Mouse (Mus musculus): ENCODE data around the gene Rnf187. TPM values are rescaled to one million over a fixed set of nuclear protein-coding genes. Genes with fewer than 3 reads are reported as not detected.

The Rnf187 gene
- polyA plus RNA-seq, 1 experiment = 122 TPM

DNA sequence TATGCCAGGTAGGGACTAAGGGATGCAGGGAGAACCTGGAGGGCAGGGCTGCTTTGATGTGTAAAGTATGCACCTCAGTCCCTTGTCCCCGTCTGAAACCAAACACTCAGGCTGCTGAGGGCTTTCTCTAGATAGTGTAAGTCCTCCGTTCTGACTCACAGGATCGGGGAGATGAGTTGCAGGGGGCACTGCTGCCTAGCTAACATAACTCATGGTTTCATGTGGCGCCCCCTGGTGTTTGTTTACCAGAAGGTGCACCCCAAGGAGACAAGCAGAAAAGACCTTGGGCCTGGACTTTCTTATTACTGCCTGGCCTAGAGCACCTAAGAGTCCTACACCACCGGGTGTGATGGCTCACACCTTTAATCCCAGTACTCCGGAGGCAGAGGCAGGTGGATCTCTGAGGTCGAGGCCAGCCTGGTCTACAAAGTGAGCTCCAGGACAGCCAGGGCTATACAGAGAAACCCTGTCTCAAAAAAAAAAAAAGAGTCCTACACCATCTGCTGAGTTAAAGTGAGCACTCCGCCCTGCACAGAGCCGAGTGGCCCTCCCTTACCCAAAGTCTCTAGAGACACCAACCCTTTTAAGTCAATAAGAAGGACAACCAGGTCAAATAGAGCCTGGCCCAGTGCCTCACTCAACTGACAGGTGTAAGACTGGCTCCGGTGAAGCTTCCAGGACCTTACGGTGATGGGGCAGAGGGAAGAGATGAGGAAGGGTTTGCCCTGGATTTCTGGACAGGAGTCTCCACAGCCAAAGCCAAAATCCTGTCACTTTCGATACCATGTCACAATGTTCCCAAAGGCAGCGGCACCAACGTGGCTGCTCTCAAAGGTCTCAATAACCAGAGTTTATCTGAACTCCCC, 21.6 kb downstream of the Rnf187 start:
- WGBS = 42% methylated on average over 14 of the region's 14 CpGs
- DNase-seq (ENCODE audit: low read depth, low spot score) = no peak

DNA sequence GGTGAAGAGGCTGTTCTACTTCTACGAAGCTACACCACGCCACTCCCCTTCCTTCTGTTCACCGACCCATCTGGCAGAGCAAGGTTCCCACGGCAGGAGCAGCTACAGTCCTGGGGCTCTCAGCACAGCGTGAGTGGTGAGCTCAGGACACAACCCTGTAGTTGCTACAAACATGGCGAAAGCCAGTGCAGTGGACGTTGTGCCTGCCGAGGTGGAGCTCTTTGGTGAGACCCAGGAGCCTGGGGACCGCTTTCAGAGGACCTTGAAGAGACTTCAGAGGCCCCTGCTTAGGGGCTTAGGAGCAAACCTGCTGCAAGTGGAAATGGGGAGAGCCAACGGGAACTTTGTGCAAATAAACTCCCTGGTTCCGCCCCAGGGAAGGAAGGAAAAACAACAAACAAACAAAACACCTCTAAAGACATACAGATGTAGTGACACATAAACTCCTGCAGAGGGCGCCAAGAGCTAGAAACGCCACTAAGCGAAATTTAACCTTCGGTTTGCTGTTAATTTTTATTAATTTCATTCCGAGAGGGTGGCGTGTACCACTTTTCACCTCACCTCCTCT, 24.2 kb downstream of the Rnf187 start:
- WGBS = 5% methylated on average over 17 of the region's 17 CpGs
- no peak for DNase-seq (ENCODE audit: low read depth, low spot score)

DNA sequence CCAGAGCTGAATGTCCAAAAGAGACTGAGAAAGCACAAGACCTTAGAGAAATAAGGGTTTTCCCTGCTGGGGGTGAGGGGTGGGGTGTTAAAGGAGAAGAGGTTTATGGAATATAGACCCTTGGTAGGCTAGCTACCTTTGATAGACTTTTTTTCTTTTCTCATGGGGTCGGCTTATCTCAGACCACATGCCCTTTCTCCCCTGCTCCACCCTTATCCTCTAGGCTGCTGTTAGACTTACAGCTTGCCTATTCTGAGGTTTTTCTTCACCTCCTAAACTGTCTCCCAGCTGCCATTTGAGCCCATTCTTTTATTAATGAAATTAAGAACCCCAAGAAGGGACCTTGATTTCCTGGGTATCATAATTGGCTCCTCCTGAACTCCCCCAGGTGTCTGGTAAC, 24.9 kb downstream of the Rnf187 start:
- no peak for DNase-seq (ENCODE audit: low read depth, low spot score)
- 54% methylated on average over 1 of the region's 1 CpGs for WGBS

DNA sequence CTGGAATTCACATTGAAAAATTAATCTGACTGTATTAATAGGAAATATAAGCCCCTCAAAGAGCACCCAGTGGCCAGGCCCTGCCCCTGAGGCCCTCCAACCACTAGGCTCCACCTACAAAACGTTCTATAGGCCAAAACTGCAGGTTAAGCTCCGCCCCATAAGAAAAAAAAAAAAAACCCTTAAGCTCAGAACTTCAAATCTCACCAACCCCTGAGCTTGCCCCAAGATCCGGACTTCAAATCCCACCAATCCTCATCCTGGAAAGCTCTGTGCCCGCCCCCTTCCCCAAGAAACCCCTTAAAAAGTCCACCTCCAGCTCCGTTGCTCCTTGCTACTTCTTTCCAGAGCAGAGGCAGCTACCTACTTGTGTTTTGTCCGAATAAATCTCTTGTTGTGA, 33.9 kb downstream of the Rnf187 start:
- no peak for DNase-seq (ENCODE audit: low read depth, low spot score)
- 61% methylated on average over 6 of the region's 6 CpGs for WGBS

DNA sequence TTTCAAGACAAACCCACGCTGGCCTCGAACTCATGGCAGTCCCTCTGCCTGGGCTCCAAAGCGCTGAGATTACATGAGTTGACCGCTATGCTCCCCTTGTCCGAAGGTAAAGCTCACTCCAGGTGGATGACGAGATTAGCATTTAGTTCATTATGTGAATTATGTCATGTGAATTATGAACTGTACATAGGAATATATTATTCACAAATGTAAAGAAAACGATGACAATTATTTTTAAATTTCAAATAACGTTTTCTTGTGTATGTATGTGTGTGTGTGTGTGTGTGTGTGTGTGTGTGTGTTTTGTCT, 34.4 kb downstream of the Rnf187 start:
- under 1% methylated on average over 8 of the region's 8 CpGs for WGBS
- no peak for DNase-seq (ENCODE audit: low read depth, low spot score)

DNA sequence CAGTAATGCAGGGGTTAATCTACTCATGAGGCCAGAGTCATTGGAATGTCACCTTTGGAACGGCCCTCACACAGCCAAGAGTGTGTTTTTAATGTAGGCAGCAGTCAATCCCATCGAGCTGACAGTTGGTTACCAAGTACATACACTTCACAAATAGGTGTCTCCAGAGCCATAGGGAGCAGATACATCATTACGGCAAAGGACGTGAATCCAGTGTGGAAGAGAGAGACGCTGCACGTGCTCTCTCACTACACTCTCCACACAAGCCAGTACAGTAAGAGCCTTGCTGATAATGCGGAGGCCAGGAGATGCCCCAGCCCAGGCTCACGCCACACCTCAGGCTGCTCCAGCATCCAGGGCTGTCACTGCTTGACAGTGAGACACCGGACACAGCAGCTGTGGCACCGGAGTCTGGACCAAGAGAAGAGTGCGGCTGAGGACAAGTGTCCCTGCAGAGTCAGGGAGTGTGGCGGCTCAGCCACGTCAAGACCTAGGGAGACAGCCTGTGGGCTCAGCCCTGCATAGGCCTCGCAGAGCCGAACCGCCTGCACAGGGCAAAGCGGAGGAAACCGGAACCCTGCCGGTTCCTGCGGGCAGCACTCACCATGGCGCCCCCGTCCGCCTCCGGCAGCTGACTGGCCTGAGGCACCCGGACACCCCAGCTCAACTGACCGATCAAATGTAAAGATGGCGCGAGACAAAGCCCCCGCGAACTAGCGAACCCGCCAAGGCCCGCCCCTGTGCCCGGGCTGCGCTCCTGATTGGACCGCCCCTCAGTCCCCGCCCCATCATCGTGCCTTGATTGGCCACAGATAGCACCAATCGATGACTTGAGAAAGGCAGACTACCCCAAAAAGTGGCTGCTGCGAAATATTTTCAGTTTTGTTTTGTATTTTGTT, 35.0 kb downstream of the Rnf187 start, which contains the start of gene Zfp39:
Gene Zfp39 (minus strand): TSS at position 715 of the 899 bp plus-strand sequence.
- peak; percentile 65 for DNase-seq (ENCODE audit: low read depth, low spot score)
- WGBS = under 1% methylated on average over 40 of the region's 40 CpGs

DNA sequence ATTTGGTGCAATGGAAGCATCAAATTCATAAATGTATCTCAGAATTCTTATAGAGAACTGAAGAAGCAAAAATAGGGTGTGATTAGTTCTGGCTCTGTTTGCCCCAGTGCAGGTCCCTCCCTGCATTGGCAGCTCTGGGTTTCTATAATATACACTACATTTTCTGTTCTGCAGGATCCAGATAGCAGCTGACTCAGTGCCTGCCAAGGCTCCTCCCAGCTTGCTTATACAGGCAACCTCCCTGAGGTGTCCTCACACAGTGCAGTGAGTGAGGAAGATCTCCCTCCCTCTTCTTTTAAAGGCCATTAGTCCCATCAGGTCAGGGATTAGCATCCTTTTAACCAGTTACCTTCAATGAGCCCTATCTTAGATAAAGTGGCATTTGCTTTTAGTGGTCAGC, 37.6 kb downstream of the Rnf187 start:
- DNase-seq (ENCODE audit: low read depth, low spot score) = no peak

DNA sequence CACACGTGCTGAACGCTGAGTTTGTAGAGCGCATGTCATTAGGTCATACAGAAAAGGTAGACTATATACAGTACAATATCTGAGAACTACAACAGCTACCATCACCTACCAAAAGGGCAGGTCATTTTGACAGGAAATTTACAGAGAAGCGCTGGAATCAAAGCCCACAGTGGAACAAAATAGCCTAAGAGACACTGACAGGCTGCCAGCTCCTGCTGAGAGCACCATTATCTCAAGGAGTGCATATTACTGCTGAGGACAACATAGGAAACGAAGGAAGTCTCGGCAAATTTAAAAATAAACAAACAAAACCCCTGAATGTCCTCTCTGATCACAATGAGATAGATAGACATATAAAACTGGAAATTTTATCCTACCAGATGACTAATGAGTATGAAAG, 41.2 kb downstream of the Rnf187 start:
- WGBS = 90% methylated on average over 6 of the region's 6 CpGs

DNA sequence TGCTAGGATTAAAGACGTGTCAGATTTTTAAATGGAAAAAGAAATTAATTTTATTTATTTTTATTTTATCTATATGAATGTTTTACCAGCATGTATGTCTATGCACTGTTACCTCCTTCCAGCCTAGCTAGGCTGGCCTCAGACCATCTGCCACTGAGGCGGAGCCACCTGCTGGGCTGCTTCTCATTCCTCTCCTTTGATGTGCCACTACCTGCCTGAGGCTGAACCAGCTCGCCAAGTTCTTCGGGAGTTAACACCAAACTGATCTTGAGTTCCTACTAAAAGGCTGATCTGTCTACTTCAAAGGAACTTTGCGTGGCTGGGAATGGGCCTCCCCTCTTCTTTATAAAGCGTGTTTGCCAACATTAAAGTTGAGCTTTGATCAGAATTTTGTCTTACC, 44.3 kb downstream of the Rnf187 start:
- 87% methylated on average over 6 of the region's 6 CpGs for WGBS
- DNase-seq (ENCODE audit: low read depth, low spot score) = no peak

More for the DNA sequence above, 41.2 kb downstream of the Rnf187 start:
- DNase-seq (ENCODE audit: low read depth, low spot score) = no peak

DNA sequence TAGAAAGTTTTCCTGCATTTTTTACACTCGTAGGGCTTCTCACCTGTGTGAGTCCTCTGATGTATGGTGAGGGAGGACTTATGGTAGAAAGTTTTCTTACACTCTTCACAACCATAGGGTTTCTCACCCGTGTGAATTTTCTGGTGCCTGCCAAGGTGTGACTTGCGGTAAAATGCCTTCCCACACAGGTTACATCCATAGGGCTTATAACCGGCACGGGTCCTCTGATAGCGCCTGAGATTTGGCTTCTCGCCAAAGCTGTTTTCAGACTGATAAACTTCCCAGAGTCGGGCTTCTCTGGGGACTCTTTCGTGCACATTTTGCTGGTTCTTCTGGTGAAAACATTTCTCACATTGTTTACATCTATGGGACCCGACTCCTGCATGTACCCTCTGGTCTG, 48.2 kb downstream of the Rnf187 start:
- DNase-seq (ENCODE audit: low read depth, low spot score) = no peak
- 89% methylated on average over 10 of the region's 10 CpGs for WGBS

DNA sequence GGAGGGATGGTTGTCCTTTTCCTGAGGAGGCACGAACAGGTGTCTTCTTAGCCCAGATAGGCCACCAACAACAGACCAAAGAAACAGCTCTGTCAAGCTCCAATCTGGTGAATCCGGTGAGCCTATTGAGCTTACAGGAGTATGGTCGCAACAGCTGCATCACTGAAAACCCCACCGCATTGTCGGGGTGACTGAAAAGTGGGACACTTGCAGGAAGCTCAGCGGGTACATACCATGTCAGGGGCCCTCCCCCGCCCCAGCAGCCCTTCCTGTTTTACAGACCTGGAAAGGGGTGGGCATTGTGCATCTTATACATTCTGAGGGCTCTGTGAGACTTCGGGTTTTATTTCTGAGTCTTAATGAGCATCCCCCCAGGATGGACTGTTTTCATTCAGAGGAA, 55.0 kb downstream of the Rnf187 start:
- DNase-seq (ENCODE audit: low read depth, low spot score) = no peak
- 80% methylated on average over 8 of the region's 8 CpGs for WGBS

Other genes starting within 250 kb of the Rnf187 start
- not detected in 2 replicates for gene Olfr319, start 239.8 kb downstream of the Rnf187 start, polyA plus RNA-seq (2012; rRNA removed)
- gene Olfr318, start 214.9 kb downstream of the Rnf187 start, polyA plus RNA-seq (2012; rRNA removed) = not detected in 2 replicates
- gene Olfr317, start 199.7 kb downstream of the Rnf187 start, polyA plus RNA-seq (2012; rRNA removed) = not detected in 2 replicates
- not detected in 2 replicates for gene Olfr316, start 186.2 kb downstream of the Rnf187 start, polyA plus RNA-seq (2012; rRNA removed)
- gene Olfr315, start 165.7 kb downstream of the Rnf187 start, polyA plus RNA-seq (2012; rRNA removed) = not detected in 2 replicates
- gene Olfr314, start 156.0 kb downstream of the Rnf187 start, polyA plus RNA-seq (2012; rRNA removed) = not detected in 2 replicates
- 1.3 and 3.1 TPM in 2 replicates for gene Fam183b, start 137.0 kb downstream of the Rnf187 start, polyA plus RNA-seq (2012; rRNA removed)
- not detected in 2 replicates for gene Olfr313, start 123.9 kb downstream of the Rnf187 start, polyA plus RNA-seq (2012; rRNA removed)
- not detected in 2 replicates for gene Olfr312, start 109.7 kb downstream of the Rnf187 start, polyA plus RNA-seq (2012; rRNA removed)
- not detected in 2 replicates for gene Olfr311, start 99.7 kb downstream of the Rnf187 start, polyA plus RNA-seq (2012; rRNA removed)
- gene Gm12258, start 91.8 kb downstream of the Rnf187 start, polyA plus RNA-seq (2012; rRNA removed) = 2.1 and 2.8 TPM in 2 replicates
- 1.3 and 2.8 TPM in 2 replicates for gene 2810021J22Rik, start 71.7 kb downstream of the Rnf187 start, polyA plus RNA-seq (2012; rRNA removed)
- 0.38 and 0.89 TPM in 2 replicates for gene Zfp39, start 34.7 kb downstream of the Rnf187 start, polyA plus RNA-seq (2012; rRNA removed)
- gene Btnl10, start 21.0 kb downstream of the Rnf187 start, polyA plus RNA-seq (2012; rRNA removed) = not detected in 2 replicates
- gene Hist3h2ba, start 10.0 kb upstream of the Rnf187 start, polyA plus RNA-seq (2012; rRNA removed) = 2.3 and 3.7 TPM in 2 replicates
- 11.6 and 13.1 TPM in 2 replicates for gene Hist3h2a, start 15.8 kb upstream of the Rnf187 start, polyA plus RNA-seq (2012; rRNA removed)
- gene Trim17, start 15.8 kb upstream of the Rnf187 start, polyA plus RNA-seq (2012; rRNA removed) = 0.15 and 0.22 TPM in 2 replicates
- gene Trim11, start 39.2 kb upstream of the Rnf187 start, polyA plus RNA-seq (2012; rRNA removed) = 15.4 and 21.9 TPM in 2 replicates
- gene Obscn, start 197.5 kb upstream of the Rnf187 start, polyA plus RNA-seq (2012; rRNA removed) = 0.62 and 0.92 TPM in 2 replicates
- gene Iba57, start 224.8 kb upstream of the Rnf187 start, polyA plus RNA-seq (2012; rRNA removed) = 4.7 and 7.1 TPM in 2 replicates
- 1.7 and 2.5 TPM in 2 replicates for gene Gjc2, start 244.3 kb upstream of the Rnf187 start, polyA plus RNA-seq (2012; rRNA removed)

Measured in large intestine, adult 2 months (tissue).